Mouse (Mus musculus) liver, adult 2 months (tissue): ENCODE data around the gene Mtpn. TPM values are rescaled to one million over a fixed set of nuclear protein-coding genes. Genes with fewer than 3 reads are reported as not detected.

Experiments used
- DNase-seq: peaks from one replicate; pipeline ENCODE4 v3.0.0-alpha.2; 2011; ENCODE audit warnings: low read depth, low spot score; ENCODE audit errors: extremely low read depth
- H3K27ac ChIP-seq: fragments of 200-500 bp; replicated peaks from 2 replicates; pipeline ENCODE4 v1.5.1; 2012; ENCODE audit warnings: low read depth, mild to moderate bottlenecking, control low read depth, inconsistent platforms, low read length; ENCODE audit not compliant: insufficient read depth
- H3K27me3 ChIP-seq: fragments of 200-500 bp; 2 replicates; pipeline ENCODE4 v1.6.1; 2012; ENCODE audit warnings: mild to moderate bottlenecking, moderate library complexity, low read length, inconsistent platforms; ENCODE audit not compliant: control insufficient read depth, insufficient read depth
- H3K36me3 ChIP-seq: fragments of 200-500 bp; 2 replicates; pipeline ENCODE4 v1.6.1; 2012; ENCODE audit warnings: low read length, inconsistent platforms; ENCODE audit not compliant: control insufficient read depth, insufficient read depth
- H3K4me1 ChIP-seq: fragments of 200-500 bp; 2 replicates; pipeline ENCODE4 v1.6.1; 2011; ENCODE audit warnings: low read length; ENCODE audit not compliant: control insufficient read depth, insufficient read depth
- H3K4me3 ChIP-seq: fragments of 200-500 bp; 2 replicates; pipeline ENCODE4 v1.5.1; 2011; ENCODE audit warnings: low read depth, mild to moderate bottlenecking, control low read depth, low read length, moderate library complexity; ENCODE audit not compliant: insufficient read depth
- H3K79me2 ChIP-seq: fragments of 200-500 bp; 2 replicates; pipeline ENCODE4 v1.6.1; 2012; ENCODE audit warnings: inconsistent platforms, mild to moderate bottlenecking, low read length, moderate library complexity; ENCODE audit not compliant: control insufficient read depth, insufficient read depth
- H3K9ac ChIP-seq: fragments of 200-500 bp; 2 replicates; pipeline ENCODE4 v1.6.1; 2012; ENCODE audit warnings: low read depth, mild to moderate bottlenecking, control low read depth, inconsistent platforms, low read length
- CTCF ChIP-seq: fragments of 200-500 bp; IDR thresholded peaks from 2 replicates; pipeline ENCODE4 v1.5.1; 2011; ENCODE audit warnings: low read depth, low read length, control low read depth
- POLR2A ChIP-seq: fragments of 200-500 bp; IDR thresholded peaks from 2 replicates; pipeline ENCODE4 v1.6.1; 2011; ENCODE audit warnings: low read length, control low read depth; ENCODE audit not compliant: insufficient read depth; ENCODE audit errors: extremely low read depth
- whole genome bisulfite sequencing: fragments of 180-500 bp; shearing (Covaris S2); methylation state at CpG from one replicate; pipeline ENCODE4 v1.1.7; 2018; 5-methylcytosine and 5-hydroxymethylcytosine counted together
- polyA plus RNA-seq: library from polyadenylated mRNA; depleted of rRNA; stranded (reverse); fragments of >200 nt; gene quantifications from 2 replicates; pipeline ENCODE4 v1.2.3, GENCODE M21; 2012
- total RNA-seq: library from RNA; depleted of rRNA; stranded (reverse); fragments of >200 nt; gene quantifications from 2 replicates; pipeline ENCODE4 v1.2.3, GENCODE M21; 2014

Gene Mtpn
- total and polyA plus RNA-seq, 2 experiments = 62.0 to 62.7 TPM

- TF ChIP-seq POLR2A (no peak), CTCF (no peak)
- DNase-seq = peak; percentile 93
- WGBS = 32% methylated on average over 5 of the region's 5 CpGs
- peaks cover 6% of the 10 kb centered on the region for H3K4me1 ChIP-seq
- no peak overlapping the region for H3K4me3 ChIP-seq
- no peak overlapping the region for H3K9ac ChIP-seq
- H3K36me3 ChIP-seq = no peaks in the 10 kb centered on the region; the same call in 1 of the 2 replicates
- H3K79me2 ChIP-seq = no peaks in the 10 kb centered on the region
- no peaks in the 10 kb centered on the region for H3K27me3 ChIP-seq
- H3K27ac ChIP-seq = peak overlapping the region; percentile 49
These were observed 39.6 kb downstream of the Mtpn start for GRCm38 (mm10) chr6:35499978-35500667.

GRCm38 (mm10) chr6:35497406-35497805 lies 42.3 kb downstream of the Mtpn start:
- Histone ChIP-seq H3K27me3 (no peaks in the 10 kb centered on the region), H3K4me3 (no peak overlapping the region), H3K4me1 (peaks cover 14% of the 10 kb centered on the region), H3K79me2 (no peaks in the 10 kb centered on the region), H3K36me3 (no peaks in the 10 kb centered on the region), H3K27ac (no peak overlapping the region), H3K9ac (no peak overlapping the region)
- TF ChIP-seq POLR2A (no peak), CTCF (no peak)
- 97% methylated on average over 4 of the region's 4 CpGs for WGBS
- no peak for DNase-seq

GRCm38 (mm10) chr6:35493851-35494250 lies 45.8 kb downstream of the Mtpn start:
- no peak for TF ChIP-seq POLR2A
- TF ChIP-seq CTCF = no peak
- H3K27ac ChIP-seq = no peak overlapping the region
- WGBS = 29% methylated on average over 6 of the region's 6 CpGs
- no peak overlapping the region for H3K4me3 ChIP-seq
- peak; percentile 82 for DNase-seq
- H3K9ac ChIP-seq = no peak overlapping the region
- H3K79me2 ChIP-seq = no peaks in the 10 kb centered on the region
- H3K4me1 ChIP-seq = peaks cover 8% of the 10 kb centered on the region
- H3K27me3 ChIP-seq = no peaks in the 10 kb centered on the region
- H3K36me3 ChIP-seq = no peaks in the 10 kb centered on the region

- 83% methylated on average over 5 of the region's 5 CpGs for WGBS
- no peak for DNase-seq
- no peaks in the 10 kb centered on the region for H3K4me1 ChIP-seq
These were observed 59.9 kb downstream of the Mtpn start for GRCm38 (mm10) chr6:35479651-35480335.

GRCm38 (mm10) chr6:35476830-35477229 lies 62.9 kb downstream of the Mtpn start:
- Histone ChIP-seq H3K4me1 (no peaks in the 10 kb centered on the region), H3K79me2 (no peaks in the 10 kb centered on the region), H3K9ac (no peak overlapping the region), H3K27ac (no peak overlapping the region), H3K36me3 (no peaks in the 10 kb centered on the region), H3K27me3 (no peaks in the 10 kb centered on the region), H3K4me3 (no peak overlapping the region)
- TF ChIP-seq CTCF (no peak), POLR2A (no peak)
- no peak for DNase-seq
- whole genome bisulfite sequencing = 65% methylated on average over 1 of the region's 1 CpGs

More at GRCm38 (mm10) chr6:35479651-35480335, 59.9 kb downstream of the Mtpn start:
- Histone ChIP-seq H3K27ac (no peak overlapping the region), H3K4me3 (no peak overlapping the region), H3K9ac (no peak overlapping the region), H3K79me2 (no peaks in the 10 kb centered on the region), H3K36me3 (no peaks in the 10 kb centered on the region), H3K27me3 (no peaks in the 10 kb centered on the region)
- TF ChIP-seq POLR2A (no peak), CTCF (no peak)
